Mouse (Mus musculus) left cerebral cortex, postnatal 10 days (tissue): ENCODE measurements around the gene Thsd7b. TPM values are rescaled to one million over a fixed set of nuclear protein-coding genes. Genes with fewer than 3 reads are reported as not detected.
"Not testable (repeated sequence)": the region's sequence is repeated elsewhere in the genome, so short reads cannot be mapped to it uniquely, and the experiment has no call there.

Source experiments
- DNase-seq, 2 experiments: peaks; one replicate each; pipeline ENCODE4 v3.0.0; 2021 to 2022; ENCODE audit warnings: low spot score in 2 of 2, mixed read lengths in 1 of 2; ENCODE audit errors: extremely low spot score in 1 of 2
- intact Hi-C: fragments of 180-260 bp; cut with DNase I; formaldehyde crosslinking; loops from one replicate; pipeline ENCODE4 v1.15.1; 2025
- total RNA-seq, 2 experiments: library from RNA; stranded (reverse); gene quantifications; 2 replicates each; pipeline ENCODE4 v1.2.3; 2021

The Thsd7b gene
- total RNA-seq, 2 experiments from 2014 or later: 14.8 to 18.0 TPM

- DNase-seq: peak in 1 of 2 experiments; percentile 20
- intact Hi-C loops: no loop called here
Measured at GRCm38 (mm10) chr1:129602284-129602683, 329.2 kb downstream of the Thsd7b start.

DNA sequence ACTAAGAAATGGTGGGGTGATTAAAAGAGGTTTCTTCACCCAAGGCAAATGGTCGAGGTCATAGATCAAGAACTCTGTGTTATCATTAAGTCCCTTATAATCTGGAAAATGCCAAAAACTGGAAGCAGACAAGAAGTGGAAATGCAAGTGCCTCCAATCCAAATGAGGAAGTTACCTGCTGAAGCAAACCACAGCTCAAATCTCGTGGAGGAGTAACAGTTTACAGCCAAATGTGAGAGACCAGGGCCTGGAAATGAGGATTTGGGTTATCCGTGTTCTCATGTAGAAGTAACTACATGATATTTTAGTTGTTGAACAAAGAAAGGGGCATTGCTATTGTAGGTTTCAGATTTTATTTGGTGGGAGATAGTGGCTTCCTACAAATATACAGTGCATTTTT is 335.3 kb downstream of the Thsd7b start:
- intact Hi-C loops: no loop called here
- DNase-seq: no peak

DNA sequence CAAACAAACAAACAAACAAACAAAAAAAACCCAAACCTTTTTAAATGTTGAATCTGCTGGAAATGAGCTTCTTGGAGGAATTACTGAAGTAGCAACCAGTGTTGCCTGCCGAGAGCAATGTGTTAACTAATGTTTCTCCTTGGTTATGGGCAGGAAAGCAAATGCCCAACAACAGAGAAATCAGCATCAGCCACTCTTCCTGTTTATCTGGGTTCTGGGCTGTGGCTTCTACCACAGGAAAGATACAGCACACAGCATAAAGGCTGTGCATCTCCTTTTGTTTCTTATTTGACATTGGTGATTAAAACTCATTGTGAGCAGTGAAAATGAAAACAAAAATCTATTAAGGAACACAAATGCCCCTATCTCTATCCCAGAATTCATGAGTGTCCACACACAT is 343.0 kb downstream of the Thsd7b start:
- DNase-seq: no peak
- intact Hi-C loops: no loop called here

DNA sequence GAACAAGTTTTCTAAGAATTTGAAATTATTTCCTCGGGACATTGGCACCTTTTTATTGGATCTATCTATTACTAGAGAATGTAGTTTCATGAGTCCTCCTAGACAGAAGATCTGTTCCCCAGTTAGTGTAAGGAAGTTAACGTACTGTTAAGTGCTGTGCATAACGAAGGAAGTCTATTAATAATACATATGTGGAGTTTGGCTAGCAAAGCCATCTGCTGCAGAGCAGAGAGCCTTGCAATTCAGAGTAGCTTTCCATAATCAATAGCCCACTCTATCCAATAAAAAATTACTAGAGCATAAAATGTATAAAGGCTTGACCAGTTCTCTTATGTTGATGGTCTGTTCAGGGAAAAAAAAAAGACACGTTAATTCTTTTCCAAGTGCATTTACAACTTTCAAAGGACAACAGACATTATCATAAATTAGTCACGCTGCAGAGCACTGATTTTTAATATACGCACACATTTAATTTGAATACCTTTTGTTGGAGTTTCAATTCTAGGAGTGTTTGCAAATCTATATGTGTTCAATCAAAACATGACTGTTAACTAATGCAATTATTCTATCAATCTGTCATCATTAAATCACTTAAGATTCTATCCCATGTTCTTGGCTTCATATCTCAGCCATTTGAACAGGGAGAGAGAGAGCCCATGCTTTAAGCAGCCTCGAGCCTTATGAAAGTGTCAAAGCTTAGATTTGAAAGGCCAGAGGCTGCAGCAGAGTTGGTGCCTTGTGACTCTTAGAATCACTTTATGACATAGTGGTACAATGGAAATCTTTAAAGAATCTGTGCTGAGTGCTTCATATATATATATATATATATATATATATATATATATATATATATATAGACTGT is 346.6 kb downstream of the Thsd7b start:
- DNase-seq: no peak
- intact Hi-C loops: loop anchor here (5.0 kb wide), 1 partner anchor 217 kb away; no protein-coding TSS in a partner anchor

- intact Hi-C loops: loop anchor here (5.0 kb wide), 1 partner anchor 222 kb away; no protein-coding TSS in a partner anchor
- DNase-seq: no peak
Measured at GRCm38 (mm10) chr1:129624519-129624918, 351.4 kb downstream of the Thsd7b start.

- intact Hi-C loops: no loop called here
- DNase-seq: no peak
Measured at GRCm38 (mm10) chr1:129635146-129635545, 362.0 kb downstream of the Thsd7b start.

DNA sequence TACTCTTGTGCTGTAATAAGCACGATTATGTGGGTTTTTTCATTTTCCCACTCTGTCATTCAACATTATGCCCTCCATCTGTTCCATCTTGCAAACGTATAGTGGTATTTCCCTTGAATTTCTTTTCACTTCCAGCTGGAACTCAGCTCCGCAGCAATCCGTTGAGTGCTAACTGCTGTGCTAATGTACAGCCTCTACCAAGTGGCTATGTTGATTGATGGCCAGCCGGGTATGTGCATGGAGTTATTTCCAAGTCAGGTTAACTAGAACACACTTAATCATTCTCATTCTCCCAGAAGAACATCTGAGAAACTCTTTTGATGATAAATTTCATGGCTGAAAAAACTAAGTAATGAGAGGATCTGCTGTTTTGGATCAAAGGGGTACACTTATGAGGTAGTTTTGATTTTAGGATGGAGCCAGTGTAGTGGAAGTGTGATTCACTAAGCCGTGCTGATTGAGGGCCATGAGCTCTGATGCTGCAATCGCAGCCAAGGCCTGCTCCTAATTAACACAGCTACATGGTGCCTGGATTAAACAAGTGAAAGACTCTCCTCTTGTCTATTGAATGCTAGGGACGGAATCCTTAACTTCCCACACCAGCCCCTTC is 371.3 kb downstream of the Thsd7b start:
- intact Hi-C loops: no loop called here
- DNase-seq: no peak

GRCm38 (mm10) chr1:129651448-129651847 is 378.3 kb downstream of the Thsd7b start:
- DNase-seq, intact Hi-C loops: not testable (repeated sequence)

DNA sequence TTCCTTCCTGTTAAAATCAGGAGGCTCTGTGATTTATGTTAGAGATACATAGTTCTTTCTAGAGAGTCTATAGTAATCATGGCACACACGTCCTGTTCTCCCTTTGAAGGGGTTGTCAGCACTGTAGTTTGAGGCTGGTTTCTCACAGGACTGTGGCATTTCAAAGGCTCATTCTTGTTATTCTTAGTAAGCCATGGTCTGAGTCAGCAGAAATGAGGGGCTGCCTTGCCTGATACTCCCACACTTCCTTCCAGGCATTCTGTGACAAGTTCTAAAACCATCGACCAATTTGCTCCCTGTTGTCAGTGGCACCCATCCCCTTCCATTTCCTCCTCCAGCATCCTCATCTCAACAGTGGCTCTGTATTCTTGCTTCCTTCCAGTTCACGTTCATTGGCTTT is 384.9 kb downstream of the Thsd7b start:
- intact Hi-C loops: no loop called here
- DNase-seq: no peak

DNA sequence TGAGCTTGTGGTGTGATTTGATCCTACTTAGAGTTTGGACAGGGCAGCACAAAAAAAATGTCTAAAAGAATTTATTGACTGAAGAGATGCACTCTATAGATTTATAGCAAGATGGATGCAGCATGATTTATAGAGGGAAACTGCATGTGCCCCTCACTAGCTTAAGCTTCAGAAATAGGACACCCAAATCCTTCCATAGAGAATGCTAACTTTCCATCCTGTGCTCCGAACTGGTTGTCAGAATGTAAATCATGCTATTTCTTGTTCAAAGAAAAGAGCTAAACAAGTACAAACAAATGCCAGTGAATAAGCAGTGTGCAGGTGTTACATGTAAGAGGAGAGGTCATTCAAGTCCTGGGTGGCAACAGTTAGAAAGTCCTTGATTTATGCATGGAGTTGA is 402.8 kb downstream of the Thsd7b start:
- DNase-seq: no peak

GRCm38 (mm10) chr1:129678851-129679250 is 405.7 kb downstream of the Thsd7b start:
- DNase-seq: no peak
- intact Hi-C loops: no loop called here

More for the DNA sequence above, 402.8 kb downstream of the Thsd7b start:
- intact Hi-C loops: no loop called here

DNA sequence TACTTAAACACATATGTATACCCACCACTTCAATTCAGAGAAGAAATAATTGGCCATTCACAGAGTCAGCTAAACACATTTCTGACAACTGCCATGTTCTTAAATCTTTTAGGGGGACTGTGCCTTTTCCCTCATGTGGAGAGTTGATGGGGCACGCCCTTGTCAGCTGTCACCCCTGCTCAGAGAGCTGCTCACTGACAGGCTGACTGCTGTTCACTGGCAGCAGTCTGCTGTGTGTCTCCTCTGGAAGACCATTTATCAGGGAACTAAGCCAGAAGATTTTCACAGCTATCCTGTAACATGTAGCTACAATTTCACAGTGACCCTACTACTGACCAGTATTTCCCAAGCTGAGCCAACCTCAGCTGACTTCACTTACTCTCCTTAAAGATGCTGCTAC is 432.6 kb downstream of the Thsd7b start:
- DNase-seq: no peak
- intact Hi-C loops: no loop called here

GRCm38 (mm10) chr1:129712706-129713105 is 439.6 kb downstream of the Thsd7b start:
- intact Hi-C loops: no loop called here
- DNase-seq: peak in 1 of 2 experiments; percentile 67

DNA sequence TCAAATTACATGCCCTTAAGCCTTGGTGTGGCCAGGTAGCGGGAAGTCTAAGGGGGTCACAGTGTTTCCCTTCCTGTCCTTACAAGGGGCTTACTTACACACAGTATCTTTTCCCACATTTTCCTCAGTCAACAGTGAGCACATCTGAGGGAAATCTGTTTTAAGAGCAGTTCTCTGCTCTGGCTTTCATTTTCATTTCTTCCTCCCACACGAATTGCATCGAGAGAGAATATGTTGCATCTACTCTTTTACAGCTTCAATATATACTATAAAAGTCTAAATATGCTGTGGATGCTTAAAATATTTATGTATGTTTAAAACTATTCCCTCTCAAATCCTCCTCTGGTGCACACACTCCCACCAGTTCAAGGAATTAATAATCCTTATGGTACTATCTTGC is 440.5 kb downstream of the Thsd7b start:
- DNase-seq: peak in 1 of 2 experiments; percentile 17

DNA sequence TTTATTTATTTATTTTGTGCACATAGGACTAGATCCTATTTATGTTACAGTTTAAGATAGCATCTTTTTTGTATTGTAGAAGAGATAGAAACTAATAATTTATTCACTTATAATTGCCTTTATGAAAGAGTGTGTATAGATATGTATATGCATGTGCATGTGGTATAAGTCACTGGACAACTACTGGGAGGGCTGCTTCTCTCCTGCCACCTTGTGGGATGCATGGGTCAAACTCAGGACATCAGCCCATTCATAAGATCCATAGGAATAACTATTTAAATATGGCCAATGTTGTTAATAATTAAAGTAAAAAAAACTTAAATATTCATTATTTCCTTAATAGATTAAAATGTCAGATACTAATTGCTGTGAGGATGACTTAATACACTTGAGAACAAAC is 446.5 kb downstream of the Thsd7b start:
- intact Hi-C loops: no loop called here

More for the DNA sequence above, 440.5 kb downstream of the Thsd7b start:
- intact Hi-C loops: no loop called here

GRCm38 (mm10) chr1:129731991-129732390 is 458.9 kb downstream of the Thsd7b start:
- intact Hi-C loops: no loop called here
- DNase-seq: no peak

More for the DNA sequence above, 446.5 kb downstream of the Thsd7b start:
- DNase-seq: no peak

DNA sequence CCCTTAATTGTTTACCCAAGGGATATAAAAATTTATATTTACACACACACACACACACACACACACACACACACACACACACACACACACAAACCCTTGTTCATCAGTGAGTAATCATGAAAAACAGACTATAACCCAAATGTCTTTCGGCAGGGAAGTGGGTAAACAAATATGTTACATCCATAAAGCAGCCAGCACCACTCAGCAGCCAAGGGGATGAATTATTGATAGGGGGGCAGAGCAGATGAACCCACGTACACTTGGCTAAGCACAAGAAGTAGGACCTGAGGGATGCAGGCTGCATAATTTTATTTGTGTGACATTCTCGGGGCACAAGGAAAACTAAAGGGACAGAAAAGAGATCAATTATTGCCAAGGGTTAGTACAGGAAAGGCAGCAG is 474.5 kb downstream of the Thsd7b start:
- intact Hi-C loops: no loop called here
- DNase-seq: no peak

DNA sequence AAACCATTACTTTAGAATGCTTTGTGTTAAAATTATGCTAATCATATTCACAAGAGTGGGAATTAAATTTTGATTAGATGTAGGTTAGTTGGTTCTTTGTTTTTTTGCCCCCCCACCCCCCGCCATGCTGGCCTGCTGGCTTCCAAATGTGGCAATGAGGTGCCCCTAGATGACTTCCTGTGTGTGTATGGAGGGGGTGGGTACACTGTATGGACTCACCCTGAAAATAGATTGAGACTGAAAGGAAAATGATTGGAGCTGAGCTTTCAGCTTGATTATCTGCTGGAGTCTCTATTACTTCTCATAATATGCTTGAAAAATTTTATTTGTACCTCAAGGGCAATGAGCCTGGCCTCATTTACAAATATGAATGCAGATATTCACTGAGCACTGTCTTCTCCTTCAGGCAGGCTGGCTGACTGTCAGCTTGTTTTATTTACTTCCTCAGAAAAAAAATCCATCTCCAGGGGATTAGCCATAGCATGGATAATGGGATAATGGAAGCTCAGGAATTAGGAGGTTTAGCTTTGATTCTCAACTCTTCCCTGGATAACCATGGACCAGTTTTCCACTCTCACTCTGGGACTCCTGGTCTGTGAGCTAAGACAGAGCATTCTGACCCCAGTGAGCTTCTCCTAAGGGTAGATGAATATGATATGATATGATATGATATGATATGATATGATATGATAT is 483.6 kb downstream of the Thsd7b start:
- intact Hi-C loops: no loop called here

DNA sequence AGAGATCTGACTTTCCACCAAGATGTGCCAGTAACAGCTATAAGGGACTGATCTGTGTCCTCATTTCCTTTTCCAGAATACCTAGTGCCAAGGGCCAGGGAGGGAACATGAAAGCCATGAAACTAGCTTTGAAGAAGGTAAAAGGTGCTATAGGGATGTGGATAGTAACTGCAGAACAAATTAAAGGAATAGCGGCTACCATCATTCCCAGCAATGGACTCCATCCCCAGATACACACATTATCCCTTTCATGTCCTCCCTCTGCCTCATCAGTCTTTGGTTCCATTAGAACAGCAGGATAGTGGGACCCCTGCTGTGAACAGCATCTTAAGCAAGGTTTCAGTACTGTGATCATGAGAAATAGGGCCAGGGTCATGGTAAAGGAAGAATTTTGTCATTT is 485.9 kb downstream of the Thsd7b start:
- no peak for DNase-seq
- intact Hi-C loops: no loop called here

More for the DNA sequence above, 483.6 kb downstream of the Thsd7b start:
- DNase-seq: no peak
